Mouse (Mus musculus): ENCODE measurements around the gene Gm42688. TPM values are rescaled to one million over a fixed set of nuclear protein-coding genes. Genes with fewer than 3 reads are reported as not detected.

Gene Gm42688
- polyA plus RNA-seq, 1 experiment from 2014 or later: 1.1 TPM

GRCm38 (mm10) chr6:83127419-83127818, 26.0 kb downstream of the Gm42688 start:
- H3K27me3 ChIP-seq (ENCODE audit: control insufficient read depth, insufficient read depth, low read length): no peaks in the 10 kb centered on the region
- no peak overlapping the region for H3K27ac ChIP-seq (replicated peaks)
- no peak overlapping the region for H3K4me3 ChIP-seq (ENCODE audit: low read depth, low read length)
- no peak overlapping the region for H3K9ac ChIP-seq (ENCODE audit: low read length)
- DNase-seq (ENCODE audit: low spot score): no peak
- 97% methylated on average over 5 of the region's 5 CpGs for WGBS
- no peak for ATAC-seq (ENCODE audit: low FRiP score, low TSS enrichment)
- peak; percentile 56 for TF ChIP-seq CTCF (IDR thresholded peaks at IDR 0.05; ENCODE audit: low read depth)
- no peak for TF ChIP-seq EP300 (optimal IDR thresholded peaks at IDR 0.05)
- no peak overlapping the region for H3K4me2 ChIP-seq (replicated peaks; ENCODE audit: low read depth)
- no peaks in the 10 kb centered on the region for H3K9me3 ChIP-seq (ENCODE audit: control insufficient read depth, low read length)
- H3K36me3 ChIP-seq (ENCODE audit: control insufficient read depth, insufficient read depth, low read length): no peaks in the 10 kb centered on the region
- H3K4me1 ChIP-seq (replicated peaks; ENCODE audit: control insufficient read depth, insufficient read depth): no peaks in the 10 kb centered on the region; the same call in none of the 2 replicates

- H3K4me3 ChIP-seq (ENCODE audit: low read depth, low read length): no peak overlapping the region
- ATAC-seq (ENCODE audit: low FRiP score, low TSS enrichment) (peak; percentile 49), DNase-seq (ENCODE audit: low spot score) (peak; percentile 54)
- TF ChIP-seq EP300 (optimal IDR thresholded peaks at IDR 0.05) (no peak), CTCF (IDR thresholded peaks at IDR 0.05; ENCODE audit: low read depth) (no peak)
- no peaks in the 10 kb centered on the region for H3K27me3 ChIP-seq (ENCODE audit: control insufficient read depth, insufficient read depth, low read length)
- H3K9me3 ChIP-seq (ENCODE audit: control insufficient read depth, low read length): no peaks in the 10 kb centered on the region
- no peak overlapping the region for H3K9ac ChIP-seq (ENCODE audit: low read length)
- WGBS: 35% methylated on average over 6 of the region's 6 CpGs
- H3K27ac ChIP-seq (replicated peaks): peak overlapping the region; percentile 71; the same call in 1 of the 2 replicates
- no peaks in the 10 kb centered on the region; the same call in none of the 2 replicates for H3K4me1 ChIP-seq (replicated peaks; ENCODE audit: control insufficient read depth, insufficient read depth)
- no peak overlapping the region for H3K4me2 ChIP-seq (replicated peaks; ENCODE audit: low read depth)
- no peaks in the 10 kb centered on the region for H3K36me3 ChIP-seq (ENCODE audit: control insufficient read depth, insufficient read depth, low read length)
Measured at GRCm38 (mm10) chr6:83131469-83132034, 30.1 kb downstream of the Gm42688 start.

DNA sequence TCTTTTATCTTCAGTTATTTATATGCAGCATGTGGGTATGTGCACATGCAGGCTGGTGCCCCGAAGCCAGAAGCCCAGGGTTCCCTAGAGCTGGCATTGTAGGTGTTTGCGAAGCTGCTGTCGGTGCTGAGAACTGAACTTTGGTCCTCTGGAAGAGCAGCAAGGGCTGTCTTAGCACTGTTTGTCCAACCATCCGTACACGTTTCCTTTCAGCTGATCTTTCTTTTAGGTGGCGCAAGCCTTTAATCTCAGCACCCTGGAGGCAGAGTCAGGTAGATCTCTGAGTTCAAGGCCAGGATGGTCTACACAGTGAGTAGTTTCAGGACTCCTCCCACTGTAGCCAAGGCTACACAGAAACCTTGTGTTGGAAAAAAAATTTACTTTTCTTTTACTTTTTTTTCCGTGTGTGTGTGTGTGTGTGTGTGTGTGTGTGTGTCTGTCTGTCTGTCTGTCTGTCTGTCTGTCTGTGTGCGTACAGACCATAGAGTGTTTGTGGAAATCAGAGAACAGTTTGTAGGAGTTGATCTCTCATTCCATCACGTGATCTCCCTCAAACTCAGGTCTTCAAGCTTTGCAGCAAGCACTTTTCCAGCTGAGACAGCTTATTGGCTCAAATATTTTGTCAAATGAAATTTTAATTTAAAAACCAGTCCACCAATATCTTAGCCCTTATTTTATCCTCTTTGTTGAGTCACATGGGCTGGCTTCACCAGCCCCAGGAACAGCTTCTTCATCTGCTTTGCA, 30.9 kb downstream of the Gm42688 start:
- no peaks in the 10 kb centered on the region for H3K36me3 ChIP-seq (ENCODE audit: control insufficient read depth, insufficient read depth, low read length)
- H3K4me3 ChIP-seq (ENCODE audit: low read depth, low read length): no peak overlapping the region
- no peak overlapping the region for H3K27ac ChIP-seq (replicated peaks)
- no peaks in the 10 kb centered on the region; the same call in none of the 2 replicates for H3K4me1 ChIP-seq (replicated peaks; ENCODE audit: control insufficient read depth, insufficient read depth)
- DNase-seq (ENCODE audit: low spot score): no peak
- 73% methylated on average over 9 of the region's 9 CpGs for WGBS
- no peak overlapping the region for H3K9ac ChIP-seq (ENCODE audit: low read length)
- H3K4me2 ChIP-seq (replicated peaks; ENCODE audit: low read depth): no peak overlapping the region
- H3K27me3 ChIP-seq (ENCODE audit: control insufficient read depth, insufficient read depth, low read length): no peaks in the 10 kb centered on the region
- no peaks in the 10 kb centered on the region for H3K9me3 ChIP-seq (ENCODE audit: control insufficient read depth, low read length)
- ATAC-seq (ENCODE audit: low FRiP score, low TSS enrichment): no peak
- TF ChIP-seq CTCF (IDR thresholded peaks at IDR 0.05; ENCODE audit: low read depth) (no peak), EP300 (optimal IDR thresholded peaks at IDR 0.05) (no peak)

DNA sequence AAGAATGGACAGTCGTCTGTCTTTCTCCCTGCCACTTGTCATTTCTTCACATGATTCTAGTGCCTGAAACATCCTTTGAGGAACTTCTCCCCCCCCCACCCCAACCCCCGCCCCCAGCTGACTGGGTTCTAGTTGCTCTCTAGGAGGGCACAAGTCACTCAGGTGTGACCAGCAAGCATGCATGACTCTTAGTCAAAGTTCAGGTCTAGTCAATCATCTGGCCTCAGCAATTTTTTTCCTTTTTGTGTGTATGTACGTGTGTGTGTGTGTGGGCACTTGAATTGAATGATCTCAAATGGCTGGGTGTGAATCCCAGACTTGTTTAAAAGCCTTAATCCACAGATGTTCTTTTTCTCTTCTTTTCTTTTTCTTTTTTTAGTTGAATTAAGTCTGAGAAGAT, 32.8 kb downstream of the Gm42688 start:
- peaks cover 2% of the 10 kb centered on the region for H3K4me1 ChIP-seq (replicated peaks; ENCODE audit: control insufficient read depth, insufficient read depth)
- H3K4me2 ChIP-seq (replicated peaks; ENCODE audit: low read depth): no peak overlapping the region
- no peaks in the 10 kb centered on the region for H3K36me3 ChIP-seq (ENCODE audit: control insufficient read depth, insufficient read depth, low read length)
- H3K9ac ChIP-seq (ENCODE audit: low read length): no peak overlapping the region
- H3K27ac ChIP-seq (replicated peaks): peak overlapping the region; percentile 99
- 62% methylated on average over 3 of the region's 3 CpGs for WGBS
- no peak for DNase-seq (ENCODE audit: low spot score)
- no peak overlapping the region for H3K4me3 ChIP-seq (ENCODE audit: low read depth, low read length)
- H3K27me3 ChIP-seq (ENCODE audit: control insufficient read depth, insufficient read depth, low read length): no peaks in the 10 kb centered on the region
- ATAC-seq (ENCODE audit: low FRiP score, low TSS enrichment): no peak
- no peaks in the 10 kb centered on the region for H3K9me3 ChIP-seq (ENCODE audit: control insufficient read depth, low read length)
- TF ChIP-seq CTCF (IDR thresholded peaks at IDR 0.05; ENCODE audit: low read depth): no peak
- TF ChIP-seq EP300 (optimal IDR thresholded peaks at IDR 0.05): no peak

DNA sequence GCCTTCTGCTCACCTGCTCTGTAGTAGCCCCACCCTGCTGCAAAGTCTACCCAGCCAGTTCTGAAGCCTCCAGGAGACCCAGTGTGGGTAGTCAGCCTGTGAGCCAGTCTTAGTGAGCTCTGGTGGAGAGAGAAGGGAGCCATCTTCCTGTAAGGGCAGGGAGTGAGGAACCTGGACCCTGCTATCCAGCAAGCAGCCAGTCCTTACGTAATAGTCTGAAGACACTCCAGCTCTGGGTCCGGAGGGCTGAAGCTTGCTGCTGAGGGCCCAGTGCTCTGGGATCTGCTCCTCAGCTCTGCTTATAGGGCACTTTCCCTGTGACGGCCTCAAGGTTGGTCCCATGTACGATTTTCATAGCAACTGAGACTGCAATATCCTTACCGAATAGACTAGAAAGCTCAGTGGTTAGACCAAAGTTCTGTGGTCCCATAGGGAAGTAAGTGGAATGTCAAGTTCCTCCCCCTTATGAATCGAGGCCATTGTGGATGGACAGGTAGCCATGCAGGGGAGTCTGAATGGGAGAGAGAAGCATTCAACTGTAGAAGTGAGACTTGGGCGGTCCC, 33.6 kb downstream of the Gm42688 start, which contains the start of gene Rtkn:
Gene Rtkn, plus strand, starts transcription at position 513 of the 563 bp plus-strand sequence.
- H3K36me3 ChIP-seq (ENCODE audit: control insufficient read depth, insufficient read depth, low read length): no peaks in the 10 kb centered on the region
- no peaks in the 10 kb centered on the region for H3K27me3 ChIP-seq (ENCODE audit: control insufficient read depth, insufficient read depth, low read length)
- no peaks in the 10 kb centered on the region for H3K9me3 ChIP-seq (ENCODE audit: control insufficient read depth, low read length)
- H3K4me2 ChIP-seq (replicated peaks; ENCODE audit: low read depth): peak within 1 kb of the TSS; percentile 89
- 53% methylated on average over 7 of the region's 7 CpGs for WGBS
- H3K4me1 ChIP-seq (replicated peaks; ENCODE audit: control insufficient read depth, insufficient read depth): peaks cover 2% of the 10 kb centered on the region
- peak within 1 kb of the TSS; percentile 57 for H3K4me3 ChIP-seq (ENCODE audit: low read depth, low read length)
- TF ChIP-seq CTCF (IDR thresholded peaks at IDR 0.05; ENCODE audit: low read depth): no peak
- TF ChIP-seq EP300 (optimal IDR thresholded peaks at IDR 0.05): no peak
- no peak for ATAC-seq (ENCODE audit: low FRiP score, low TSS enrichment)
- H3K9ac ChIP-seq (ENCODE audit: low read length): peak within 1 kb of the TSS; percentile 89
- DNase-seq (ENCODE audit: low spot score): peak; percentile 50
- peak within 1 kb of the TSS; percentile 99 for H3K27ac ChIP-seq (replicated peaks)

Data from stomach, postnatal 0 days (tissue).